Mouse (Mus musculus) liver, adult 2 months (tissue): ENCODE measurements around the gene Iah1. TPM values are rescaled to one million over a fixed set of nuclear protein-coding genes. Genes with fewer than 3 reads are reported as not detected.
A peak's percentile ranks its signal among the peaks of the same experiment; 100 is the strongest.

Experiments used
- DNase-seq: peaks from one replicate; pipeline ENCODE4 v3.0.0-alpha.2; 2011; ENCODE audit warnings: low read depth, low spot score; ENCODE audit errors: extremely low read depth
- H3K27ac ChIP-seq: fragments of 200-500 bp; replicated peaks from 2 replicates; pipeline ENCODE4 v1.5.1; 2012; ENCODE audit warnings: low read depth, mild to moderate bottlenecking, control low read depth, inconsistent platforms, low read length; ENCODE audit not compliant: insufficient read depth
- H3K27me3 ChIP-seq: fragments of 200-500 bp; 2 replicates; pipeline ENCODE4 v1.6.1; 2012; ENCODE audit warnings: mild to moderate bottlenecking, moderate library complexity, low read length, inconsistent platforms; ENCODE audit not compliant: control insufficient read depth, insufficient read depth
- H3K36me3 ChIP-seq: fragments of 200-500 bp; 2 replicates; pipeline ENCODE4 v1.6.1; 2012; ENCODE audit warnings: low read length, inconsistent platforms; ENCODE audit not compliant: control insufficient read depth, insufficient read depth
- H3K4me1 ChIP-seq: fragments of 200-500 bp; 2 replicates; pipeline ENCODE4 v1.6.1; 2011; ENCODE audit warnings: low read length; ENCODE audit not compliant: control insufficient read depth, insufficient read depth
- H3K4me3 ChIP-seq: fragments of 200-500 bp; 2 replicates; pipeline ENCODE4 v1.5.1; 2011; ENCODE audit warnings: low read depth, mild to moderate bottlenecking, control low read depth, low read length, moderate library complexity; ENCODE audit not compliant: insufficient read depth
- H3K79me2 ChIP-seq: fragments of 200-500 bp; 2 replicates; pipeline ENCODE4 v1.6.1; 2012; ENCODE audit warnings: inconsistent platforms, mild to moderate bottlenecking, low read length, moderate library complexity; ENCODE audit not compliant: control insufficient read depth, insufficient read depth
- H3K9ac ChIP-seq: fragments of 200-500 bp; 2 replicates; pipeline ENCODE4 v1.6.1; 2012; ENCODE audit warnings: low read depth, mild to moderate bottlenecking, control low read depth, inconsistent platforms, low read length
- CTCF ChIP-seq: fragments of 200-500 bp; IDR thresholded peaks from 2 replicates; pipeline ENCODE4 v1.5.1; 2011; ENCODE audit warnings: low read depth, low read length, control low read depth
- POLR2A ChIP-seq: fragments of 200-500 bp; IDR thresholded peaks from 2 replicates; pipeline ENCODE4 v1.6.1; 2011; ENCODE audit warnings: low read length, control low read depth; ENCODE audit not compliant: insufficient read depth; ENCODE audit errors: extremely low read depth
- WGBS: fragments of 180-500 bp; shearing (Covaris S2); methylation state at CpG from one replicate; pipeline ENCODE4 v1.1.7; 2018; 5-methylcytosine and 5-hydroxymethylcytosine counted together
- polyA plus RNA-seq: library from polyadenylated mRNA; depleted of rRNA; stranded (reverse); fragments of >200 nt; gene quantifications from 2 replicates; pipeline ENCODE4 v1.2.3, GENCODE M21; 2012; rRNA removed
- total RNA-seq: library from RNA; depleted of rRNA; stranded (reverse); fragments of >200 nt; gene quantifications from 2 replicates; pipeline ENCODE4 v1.2.3, GENCODE M21; 2014; rRNA removed

The Iah1 gene
- total RNA-seq (258 and 346 TPM in 2 replicates), polyA plus RNA-seq (330 and 339 TPM in 2 replicates)

DNA sequence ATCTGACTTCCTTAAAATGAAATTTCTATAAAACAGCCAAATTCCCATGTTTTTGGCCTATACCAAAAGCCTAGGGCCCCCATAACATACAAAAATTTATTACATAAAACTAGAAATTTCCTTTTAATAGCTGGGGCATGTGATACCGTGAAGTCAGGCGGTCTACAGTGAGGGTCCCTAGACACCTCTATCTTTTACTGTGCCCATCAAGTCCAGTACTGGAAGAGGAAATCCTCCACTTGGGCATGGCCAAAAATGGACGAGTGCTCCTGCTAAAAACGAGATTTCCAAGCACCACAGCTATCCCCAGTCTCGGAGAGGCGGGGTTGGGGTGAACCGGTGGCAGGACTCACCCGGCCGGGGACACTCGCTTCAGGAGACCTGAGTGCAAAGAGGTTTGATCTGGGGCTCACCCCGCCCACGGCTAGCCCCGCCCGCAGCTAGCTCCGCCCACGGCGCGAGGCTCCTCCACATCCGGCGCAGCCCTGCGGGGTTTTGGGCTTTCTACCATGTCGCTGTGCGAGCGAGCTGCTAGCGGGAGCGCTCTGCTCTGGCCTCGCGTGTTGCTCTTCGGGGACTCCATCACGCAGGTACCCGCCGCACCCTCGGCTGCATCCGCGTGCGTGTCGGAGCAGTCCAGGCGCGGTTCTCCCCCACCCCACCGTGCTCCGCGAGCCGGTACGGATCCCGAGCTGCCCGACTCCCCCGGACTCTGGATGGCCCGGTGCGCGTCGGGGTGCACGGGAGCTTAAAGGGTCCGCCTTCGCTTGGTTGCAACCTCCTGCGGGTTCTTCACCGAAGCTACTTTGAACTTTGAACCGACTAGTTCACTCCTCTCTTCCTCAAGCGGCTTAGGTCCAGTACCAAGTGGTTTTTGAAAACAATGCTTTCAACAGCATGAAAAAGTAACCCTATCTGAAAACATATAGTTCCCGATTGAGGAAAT lies at the start of gene Iah1:
Gene Iah1, plus strand, starts transcription at position 467 of the 946 bp plus-strand sequence.
- peak; percentile 89 for TF ChIP-seq POLR2A
- no peak for TF ChIP-seq CTCF
- no peaks in the 10 kb centered on the region for H3K79me2 ChIP-seq
- no peaks in the 10 kb centered on the region for H3K27me3 ChIP-seq
- H3K4me1 ChIP-seq, result peaks cover 20% of the 10 kb centered on the region
- H3K4me3 ChIP-seq, result peak within 1 kb of the TSS; percentile 65
- 2% methylated on average over 59 of the region's 59 CpGs for WGBS
- H3K36me3 ChIP-seq, result peaks cover 15% of the 10 kb centered on the region
- H3K9ac ChIP-seq, result peak within 1 kb of the TSS; percentile 81
- H3K27ac ChIP-seq, result peak within 1 kb of the TSS; percentile 69
- peak; percentile 79 for DNase-seq

DNA sequence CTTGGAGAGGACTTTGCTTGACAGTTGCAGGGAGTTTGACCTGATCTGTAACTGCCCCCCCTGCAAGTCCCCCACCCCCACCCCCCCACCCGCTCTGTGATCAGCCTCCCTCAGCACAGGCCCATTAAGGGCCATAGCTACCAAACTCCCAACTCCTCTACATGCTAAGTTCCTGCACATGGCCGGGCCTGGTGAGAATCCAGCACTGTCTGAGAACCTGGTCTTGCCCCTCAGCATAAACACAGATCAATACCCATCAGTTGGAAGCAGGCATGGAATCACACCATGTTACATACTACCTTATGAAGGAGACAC lies 49.4 kb upstream of the Iah1 start:
- 93% methylated on average over 2 of the region's 2 CpGs for WGBS

DNA sequence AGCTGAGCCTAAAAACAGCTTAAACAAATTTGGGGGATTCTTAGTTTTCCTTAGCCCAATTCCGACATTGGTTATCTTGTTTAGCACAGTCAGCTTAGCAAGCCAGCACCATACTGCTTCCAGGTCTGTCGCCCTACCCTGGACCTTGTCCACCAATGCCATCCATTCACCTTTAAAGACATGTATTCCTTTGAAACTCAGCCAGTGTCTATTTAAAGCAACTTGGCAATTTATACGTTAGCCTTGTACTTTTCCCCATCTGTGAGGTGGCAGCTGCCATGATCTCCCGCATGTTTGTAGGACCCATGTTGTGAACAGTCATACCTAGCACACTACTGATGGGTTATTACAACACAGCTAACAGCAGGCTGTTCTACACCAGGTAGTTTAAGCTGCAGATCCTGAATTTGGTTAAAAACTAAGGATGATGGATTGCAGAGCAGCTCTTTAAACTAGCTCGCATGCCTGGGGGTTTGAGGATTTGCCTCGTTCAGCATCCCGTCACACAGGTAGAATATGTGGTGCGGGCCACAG lies 48.0 kb upstream of the Iah1 start:
- H3K9ac ChIP-seq, result no peak overlapping the region
- TF ChIP-seq CTCF, result no peak
- no peak for TF ChIP-seq POLR2A
- WGBS, result 93% methylated on average over 8 of the region's 8 CpGs
- H3K4me3 ChIP-seq, result no peak overlapping the region
- no peaks in the 10 kb centered on the region for H3K79me2 ChIP-seq
- DNase-seq, result no peak
- H3K27ac ChIP-seq, result no peak overlapping the region
- H3K27me3 ChIP-seq, result no peaks in the 10 kb centered on the region
- peaks cover 26% of the 10 kb centered on the region for H3K36me3 ChIP-seq
- H3K4me1 ChIP-seq, result peaks cover 4% of the 10 kb centered on the region; the same call in 1 of the 2 replicates

More for the DNA sequence above, 49.4 kb upstream of the Iah1 start:
- H3K4me1 ChIP-seq, result peaks cover 4% of the 10 kb centered on the region; the same call in 1 of the 2 replicates
- no peaks in the 10 kb centered on the region for H3K27me3 ChIP-seq
- H3K4me3 ChIP-seq, result no peak overlapping the region
- no peak overlapping the region for H3K27ac ChIP-seq
- peaks cover 20% of the 10 kb centered on the region for H3K36me3 ChIP-seq
- no peak for DNase-seq
- TF ChIP-seq CTCF, result no peak
- TF ChIP-seq POLR2A, result no peak
- H3K79me2 ChIP-seq, result no peaks in the 10 kb centered on the region
- H3K9ac ChIP-seq, result no peak overlapping the region

DNA sequence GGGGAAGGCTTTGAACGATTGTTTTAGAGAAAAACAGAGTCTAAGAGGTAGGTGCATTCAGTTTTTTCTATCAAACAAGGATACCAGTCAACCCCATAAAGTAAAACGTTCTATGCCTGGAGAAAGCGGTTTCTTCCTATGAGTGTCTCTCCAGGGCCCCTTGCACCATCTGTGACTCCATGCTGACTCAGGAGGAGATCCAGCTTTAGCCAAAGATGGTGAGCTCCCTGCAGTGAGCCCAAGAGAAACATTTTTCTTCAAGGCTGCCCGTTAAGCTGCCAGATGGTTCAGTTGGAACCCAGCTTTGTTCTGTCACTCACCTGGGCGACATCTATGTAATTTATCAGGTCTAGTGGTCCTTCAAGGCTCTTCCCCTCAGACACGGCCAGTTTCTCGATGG lies 41.7 kb upstream of the Iah1 start:
- 87% methylated on average over 7 of the region's 7 CpGs for WGBS

DNA sequence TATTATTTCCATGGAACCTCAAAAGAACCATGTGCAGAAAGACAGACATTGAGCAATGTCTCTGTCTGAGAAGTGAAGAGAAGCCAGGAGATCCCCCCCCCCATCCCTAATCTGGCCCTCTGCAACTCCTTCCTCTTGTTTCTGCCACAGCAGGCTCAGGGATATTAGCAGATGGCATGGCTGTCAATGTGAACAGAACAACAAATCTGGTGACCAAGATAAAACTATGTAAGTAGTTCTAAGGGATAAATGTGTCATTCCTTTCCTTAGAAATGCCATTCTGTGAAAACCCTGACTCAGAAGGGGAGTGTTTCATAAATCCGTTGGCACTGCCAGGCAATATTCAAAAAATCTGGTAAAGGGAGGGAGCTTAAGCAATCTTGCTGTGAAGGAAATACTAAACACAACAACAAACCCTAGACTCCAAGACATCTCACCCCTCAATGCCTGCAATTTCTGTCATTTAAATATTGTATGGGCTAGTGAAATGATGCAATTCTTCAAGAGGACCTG lies 38.8 kb upstream of the Iah1 start:
- H3K4me3 ChIP-seq, result no peak overlapping the region

More for the DNA sequence above, 41.7 kb upstream of the Iah1 start:
- DNase-seq, result no peak
- H3K4me3 ChIP-seq, result no peak overlapping the region
- H3K4me1 ChIP-seq, result no peaks in the 10 kb centered on the region
- TF ChIP-seq POLR2A (no peak), CTCF (no peak)
- H3K36me3 ChIP-seq, result peaks cover 25% of the 10 kb centered on the region
- no peaks in the 10 kb centered on the region; the same call in 1 of the 2 replicates for H3K79me2 ChIP-seq
- no peak overlapping the region for H3K27ac ChIP-seq
- H3K9ac ChIP-seq, result no peak overlapping the region
- H3K27me3 ChIP-seq, result no peaks in the 10 kb centered on the region

More for the DNA sequence above, 38.8 kb upstream of the Iah1 start:
- peaks cover 3% of the 10 kb centered on the region; the same call in 1 of the 2 replicates for H3K36me3 ChIP-seq
- no peaks in the 10 kb centered on the region for H3K27me3 ChIP-seq
- H3K79me2 ChIP-seq, result no peaks in the 10 kb centered on the region; the same call in 1 of the 2 replicates
- 84% methylated on average over 1 of the region's 1 CpGs for WGBS
- no peak overlapping the region for H3K27ac ChIP-seq
- H3K4me1 ChIP-seq, result no peaks in the 10 kb centered on the region
- no peak overlapping the region for H3K9ac ChIP-seq
- TF ChIP-seq POLR2A (no peak), CTCF (no peak)
- no peak for DNase-seq
